Mouse (Mus musculus): ENCODE measurements around the gene Map3k13. TPM values are rescaled to one million over a fixed set of nuclear protein-coding genes. Genes with fewer than 3 reads are reported as not detected.
A peak's percentile ranks its signal among the peaks of the same experiment; 100 is the strongest.

The Map3k13 gene
- polyA plus RNA-seq (2016; fragmentation: Nextera tagmentation; extraction: Ambion mirVana) = 1.5 and 2.0 TPM in 2 replicates

DNA sequence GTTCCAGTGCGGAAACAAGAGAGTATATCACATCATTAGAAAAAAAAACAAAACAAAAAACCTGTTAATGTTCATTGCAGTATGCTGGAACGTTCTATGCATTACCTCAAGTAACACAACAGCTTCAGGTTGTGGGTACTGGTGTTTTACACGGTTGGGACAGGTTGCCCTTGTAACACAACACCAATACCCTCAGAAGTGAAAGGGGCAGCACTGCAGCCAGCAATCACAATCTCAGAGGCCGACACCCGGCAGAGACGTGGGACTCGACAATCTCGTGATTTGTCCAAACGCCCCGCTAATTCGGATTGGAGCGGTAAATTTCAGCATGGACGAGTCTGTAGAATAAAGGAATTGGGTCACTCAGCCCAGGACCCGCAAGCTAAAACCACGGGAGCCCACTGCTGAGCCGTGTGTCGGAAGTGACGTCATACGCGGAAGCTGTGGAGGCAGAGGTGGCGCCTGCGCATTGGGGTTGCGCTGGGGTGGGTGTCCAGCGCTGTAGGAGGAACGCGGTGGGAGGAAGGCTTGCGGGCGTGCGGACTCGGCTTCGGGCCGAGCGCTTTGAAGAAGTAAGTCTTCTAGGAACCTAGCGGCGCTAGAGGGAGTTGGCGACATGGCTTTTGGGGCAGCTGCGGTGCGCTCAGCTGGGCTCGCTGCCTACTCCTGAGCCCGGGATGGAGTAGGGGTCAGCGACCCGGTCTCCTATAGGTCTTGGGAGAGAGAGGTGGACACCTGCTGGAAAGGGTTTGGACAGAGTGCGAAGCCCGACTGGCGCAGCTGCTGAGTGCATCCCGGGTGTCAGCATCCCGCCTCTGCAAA is at the start of gene Map3k13:
Gene Map3k13, plus strand, starts transcription at position 472 of the 822 bp plus-strand sequence.
- Histone ChIP-seq H3K27me3 (no peaks in the 10 kb centered on the region), H3K9me3 (no peaks in the 10 kb centered on the region), H3K4me1 (0 out of 2 replicates have a peak, but pooled peaks cover 4% of the 10 kb centered on the region), H3K4me2 (replicated peaks) (peak within 1 kb of the TSS; percentile 70), H3K9ac (peak within 1 kb of the TSS; percentile 73), H3K27ac (peak within 1 kb of the TSS; percentile 78), H3K4me3 (peak within 1 kb of the TSS; percentile 68), H3K36me3 (peaks cover under 1% of the 10 kb centered on the region; the same call in 1 of the 2 replicates)
- 2% methylated on average over 47 of the region's 47 CpGs for WGBS
- ATAC-seq (ENCODE audit: insufficient number of reproducible peaks, insufficient read depth, low FRiP score, low TSS enrichment) = peak; percentile 97

DNA sequence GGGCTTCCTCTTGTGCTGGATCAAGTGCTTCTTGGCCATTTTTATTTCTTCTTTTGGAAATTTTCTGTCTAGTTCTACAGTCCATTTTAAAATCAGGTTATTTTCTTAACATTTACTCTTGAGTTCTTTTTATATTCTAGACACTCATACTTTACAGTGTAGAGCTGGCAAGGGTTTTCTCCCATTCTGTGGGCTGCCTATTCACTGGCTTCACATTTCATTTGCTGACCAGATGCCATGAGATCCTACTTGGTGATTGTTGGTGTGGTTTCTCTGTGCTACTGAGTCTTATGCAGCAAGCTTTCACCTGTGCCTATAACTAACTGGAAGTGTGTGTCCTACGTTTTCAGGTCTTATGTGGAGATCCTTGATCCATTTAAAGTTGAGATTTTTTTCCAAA is 35.7 kb upstream of the Map3k13 start:
- Histone ChIP-seq H3K27me3 (no peaks in the 10 kb centered on the region), H3K4me1 (no peaks in the 10 kb centered on the region), H3K4me3 (no peak overlapping the region), H3K9me3 (no peaks in the 10 kb centered on the region), H3K9ac (no peak overlapping the region), H3K36me3 (no peaks in the 10 kb centered on the region), H3K27ac (no peak overlapping the region), H3K4me2 (replicated peaks) (no peak overlapping the region)
- 83% methylated on average over 1 of the region's 1 CpGs for WGBS
- no peak for ATAC-seq (ENCODE audit: insufficient number of reproducible peaks, insufficient read depth, low FRiP score, low TSS enrichment)

GRCm38 (mm10) chr16:21768255-21768654 is 25.9 kb upstream of the Map3k13 start:
- H3K4me3 ChIP-seq = no peak overlapping the region
- H3K9me3 ChIP-seq = no peaks in the 10 kb centered on the region
- no peaks in the 10 kb centered on the region for H3K36me3 ChIP-seq
- H3K27me3 ChIP-seq = no peaks in the 10 kb centered on the region
- ATAC-seq (ENCODE audit: insufficient number of reproducible peaks, insufficient read depth, low FRiP score, low TSS enrichment) = no peak
- no peak overlapping the region for H3K9ac ChIP-seq
- WGBS = 77% methylated on average over 3 of the region's 3 CpGs
- H3K27ac ChIP-seq = no peak overlapping the region
- H3K4me2 ChIP-seq (replicated peaks) = no peak overlapping the region
- no peaks in the 10 kb centered on the region for H3K4me1 ChIP-seq

DNA sequence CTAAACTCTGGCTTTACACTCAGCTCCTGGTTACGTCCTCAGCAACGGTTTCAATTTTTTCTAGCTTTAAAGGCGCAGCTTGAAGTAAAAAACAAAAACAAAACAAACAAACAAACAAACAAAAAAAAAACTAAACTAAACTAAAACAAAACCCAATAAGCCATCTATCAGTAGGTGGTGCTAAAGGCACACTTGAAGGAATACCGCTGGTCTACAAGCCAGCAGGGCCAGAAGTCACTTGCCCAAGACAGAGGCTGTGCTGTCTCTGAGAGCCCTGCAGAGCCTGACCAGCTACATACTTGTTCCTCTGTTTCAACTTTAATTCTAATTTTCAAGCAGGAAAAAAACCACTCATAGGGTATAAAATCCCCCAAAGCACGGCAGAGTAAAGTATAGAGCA is 24.5 kb upstream of the Map3k13 start:
- H3K36me3 ChIP-seq = no peaks in the 10 kb centered on the region

DNA sequence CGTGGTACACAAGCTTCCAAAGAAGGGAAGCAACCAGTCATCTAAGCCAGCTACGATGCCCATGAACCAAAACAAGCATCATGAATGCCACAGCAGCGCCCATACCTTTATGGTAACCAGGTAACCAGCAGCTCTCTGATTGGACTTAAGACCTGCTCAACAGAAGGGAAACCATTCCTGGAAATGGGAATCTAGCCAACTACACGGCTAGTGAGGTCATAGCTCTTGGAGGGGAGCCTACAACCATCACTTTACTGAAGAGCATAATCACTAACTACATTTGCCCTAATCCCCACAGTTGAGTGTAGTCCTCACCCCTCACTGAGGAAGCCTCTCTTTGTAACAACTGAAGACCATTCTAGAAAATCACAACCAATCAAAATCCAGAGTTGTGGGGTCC is 19.4 kb upstream of the Map3k13 start:
- no peak overlapping the region for H3K27ac ChIP-seq
- no peak for ATAC-seq (ENCODE audit: insufficient number of reproducible peaks, insufficient read depth, low FRiP score, low TSS enrichment)
- 85% methylated on average over 4 of the region's 4 CpGs for WGBS
- H3K36me3 ChIP-seq = no peaks in the 10 kb centered on the region
- H3K9me3 ChIP-seq = no peaks in the 10 kb centered on the region
- no peak overlapping the region for H3K9ac ChIP-seq
- no peaks in the 10 kb centered on the region for H3K4me1 ChIP-seq
- no peak overlapping the region for H3K4me2 ChIP-seq (replicated peaks)
- no peaks in the 10 kb centered on the region for H3K27me3 ChIP-seq
- no peak overlapping the region for H3K4me3 ChIP-seq

More for the DNA sequence above, 24.5 kb upstream of the Map3k13 start:
- no peaks in the 10 kb centered on the region for H3K27me3 ChIP-seq
- H3K9ac ChIP-seq = no peak overlapping the region
- H3K4me3 ChIP-seq = no peak overlapping the region
- no peaks in the 10 kb centered on the region for H3K9me3 ChIP-seq
- H3K4me2 ChIP-seq (replicated peaks) = no peak overlapping the region
- H3K27ac ChIP-seq = no peak overlapping the region
- 76% methylated on average over 5 of the region's 5 CpGs for WGBS
- H3K4me1 ChIP-seq = no peaks in the 10 kb centered on the region
- ATAC-seq (ENCODE audit: insufficient number of reproducible peaks, insufficient read depth, low FRiP score, low TSS enrichment) = no peak

DNA sequence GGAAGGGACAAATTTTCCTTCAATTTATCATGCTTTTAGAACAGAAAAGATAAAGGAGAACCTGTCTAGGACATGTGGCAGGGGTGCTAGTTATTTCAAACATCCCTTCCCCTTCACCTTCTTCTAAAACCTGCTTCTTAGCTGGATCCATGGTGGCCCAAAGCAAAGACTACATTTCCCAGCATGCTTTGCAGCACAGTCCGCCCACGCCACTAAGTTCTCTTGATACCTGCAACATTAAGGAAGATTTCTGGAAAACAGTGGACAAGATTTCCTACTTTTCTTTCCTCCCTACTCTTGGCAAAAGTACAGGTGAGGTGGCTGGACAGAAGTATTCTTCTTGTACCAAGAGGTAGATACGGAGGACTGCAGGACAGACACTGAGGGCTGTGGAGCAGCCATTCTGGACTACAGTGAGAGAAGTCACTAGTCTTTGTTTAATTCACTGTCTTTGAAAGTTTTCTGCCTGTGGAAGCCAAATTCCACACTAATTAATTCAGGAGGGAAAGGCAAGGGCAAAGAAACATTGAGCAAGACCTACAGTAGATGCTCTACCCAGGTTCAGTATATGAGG is 15.8 kb upstream of the Map3k13 start:
- H3K4me3 ChIP-seq = peak overlapping the region; percentile 30
- no peaks in the 10 kb centered on the region for H3K9me3 ChIP-seq
- ATAC-seq (ENCODE audit: insufficient number of reproducible peaks, insufficient read depth, low FRiP score, low TSS enrichment) = no peak
- H3K4me1 ChIP-seq = no peaks in the 10 kb centered on the region
- no peak overlapping the region for H3K9ac ChIP-seq
- 43% methylated on average over 3 of the region's 3 CpGs for WGBS
- no peaks in the 10 kb centered on the region for H3K36me3 ChIP-seq
- H3K27me3 ChIP-seq = no peaks in the 10 kb centered on the region
- no peak overlapping the region for H3K27ac ChIP-seq
- 0 out of 2 replicates have a peak overlapping the region, but pooled peaks have one; percentile 20 for H3K4me2 ChIP-seq (replicated peaks)

DNA sequence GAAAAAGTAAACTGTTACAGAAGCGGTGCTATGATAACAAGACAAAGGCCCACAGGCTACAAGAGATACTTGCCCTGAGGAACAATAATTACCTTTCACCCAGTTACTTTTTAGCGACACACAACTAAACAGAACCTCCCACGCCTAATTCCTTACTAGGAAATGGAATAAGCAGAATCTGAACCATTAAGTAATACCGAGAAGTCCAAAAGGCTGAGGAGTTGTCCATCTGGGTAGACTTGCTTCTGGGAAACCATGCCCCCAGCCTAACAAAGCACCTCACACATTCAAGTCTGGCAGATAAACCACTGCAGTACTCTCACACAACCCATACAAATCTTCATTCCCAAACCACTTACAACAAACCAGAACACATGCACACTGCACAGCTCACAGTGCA is 15.0 kb upstream of the Map3k13 start:
- ATAC-seq (ENCODE audit: insufficient number of reproducible peaks, insufficient read depth, low FRiP score, low TSS enrichment) = no peak
- Histone ChIP-seq H3K4me2 (replicated peaks) (no peak overlapping the region), H3K4me3 (no peak overlapping the region), H3K27ac (no peak overlapping the region), H3K4me1 (no peaks in the 10 kb centered on the region), H3K9me3 (no peaks in the 10 kb centered on the region), H3K27me3 (no peaks in the 10 kb centered on the region), H3K36me3 (no peaks in the 10 kb centered on the region), H3K9ac (no peak overlapping the region)
- WGBS = 85% methylated on average over 4 of the region's 4 CpGs

- Histone ChIP-seq H3K4me3 (no peak overlapping the region), H3K4me2 (replicated peaks) (no peak overlapping the region), H3K36me3 (no peaks in the 10 kb centered on the region), H3K27me3 (no peaks in the 10 kb centered on the region), H3K9ac (no peak overlapping the region), H3K9me3 (no peaks in the 10 kb centered on the region), H3K4me1 (no peaks in the 10 kb centered on the region), H3K27ac (no peak overlapping the region)
- WGBS = 75% methylated on average over 3 of the region's 3 CpGs
- no peak for ATAC-seq (ENCODE audit: insufficient number of reproducible peaks, insufficient read depth, low FRiP score, low TSS enrichment)
These were observed 12.9 kb upstream of the Map3k13 start for GRCm38 (mm10) chr16:21781277-21781676.

DNA sequence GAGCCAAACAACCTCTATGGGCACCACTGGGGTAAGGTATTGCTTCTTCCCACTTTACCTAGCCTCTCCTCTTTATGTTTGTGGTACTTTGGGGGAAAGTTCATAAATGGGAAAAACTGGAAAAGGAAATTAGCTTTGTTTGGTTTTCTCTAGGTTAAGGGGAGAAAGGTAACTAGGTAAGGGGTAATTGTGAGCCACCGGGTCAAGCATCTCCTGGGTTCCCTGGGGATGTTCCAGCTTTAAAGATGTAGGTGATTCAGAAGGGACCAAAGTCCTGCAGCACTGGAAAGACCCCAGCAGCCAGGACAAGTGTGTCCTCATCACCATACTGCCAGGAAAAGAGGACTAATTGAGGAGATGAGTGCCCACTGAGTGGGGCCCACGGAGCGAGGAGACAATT is 12.3 kb upstream of the Map3k13 start:
- Histone ChIP-seq H3K27me3 (no peaks in the 10 kb centered on the region), H3K36me3 (no peaks in the 10 kb centered on the region), H3K4me2 (replicated peaks) (no peak overlapping the region), H3K9me3 (no peaks in the 10 kb centered on the region), H3K4me3 (no peak overlapping the region), H3K9ac (no peak overlapping the region), H3K4me1 (no peaks in the 10 kb centered on the region), H3K27ac (no peak overlapping the region)
- ATAC-seq (ENCODE audit: insufficient number of reproducible peaks, insufficient read depth, low FRiP score, low TSS enrichment) = no peak
- WGBS = 87% methylated on average over 3 of the region's 3 CpGs

DNA sequence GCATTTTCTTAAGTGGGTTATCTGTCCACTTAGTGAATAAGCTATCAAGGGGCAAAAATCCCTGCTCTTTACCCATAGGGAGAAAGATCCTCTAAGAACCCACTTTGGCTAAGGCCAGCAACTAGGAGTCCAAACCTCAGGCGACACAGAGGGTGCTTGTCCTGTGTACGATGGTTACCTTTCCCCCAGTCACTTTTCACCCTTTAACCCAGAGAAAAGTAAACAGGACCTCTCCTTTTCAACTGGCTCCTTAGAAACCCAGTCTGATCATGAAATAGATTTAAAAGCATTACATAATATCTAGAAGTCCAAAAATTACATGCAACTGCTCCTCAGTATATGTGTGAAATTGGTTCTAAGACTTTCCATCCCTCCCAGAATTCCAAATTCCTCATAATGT is 11.3 kb upstream of the Map3k13 start:
- no peak for ATAC-seq (ENCODE audit: insufficient number of reproducible peaks, insufficient read depth, low FRiP score, low TSS enrichment)
- Histone ChIP-seq H3K4me2 (replicated peaks) (no peak overlapping the region), H3K9ac (no peak overlapping the region), H3K27me3 (no peaks in the 10 kb centered on the region), H3K36me3 (no peaks in the 10 kb centered on the region), H3K4me3 (no peak overlapping the region), H3K4me1 (no peaks in the 10 kb centered on the region), H3K27ac (no peak overlapping the region), H3K9me3 (no peaks in the 10 kb centered on the region)
- WGBS = 62% methylated on average over 2 of the region's 2 CpGs

DNA sequence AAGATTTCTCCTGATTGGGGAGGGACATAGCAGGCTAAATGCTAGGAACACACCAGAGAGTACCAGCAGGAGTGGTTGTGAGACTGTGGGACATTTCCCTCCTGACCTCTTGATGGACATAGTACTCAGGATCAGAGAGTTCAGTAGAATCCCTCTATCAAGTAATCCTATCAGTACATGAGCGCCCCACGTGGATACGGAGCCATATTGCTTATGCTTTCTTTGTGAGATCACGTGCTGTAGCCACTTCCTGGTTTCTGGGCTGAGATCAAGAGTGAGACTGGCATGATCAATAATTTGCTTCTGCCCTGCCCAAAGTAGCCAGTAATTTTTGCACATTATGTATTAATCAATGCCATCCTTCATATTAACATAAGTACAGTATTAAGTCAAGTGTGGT is 9.1 kb upstream of the Map3k13 start:
- Histone ChIP-seq H3K9ac (no peak overlapping the region), H3K36me3 (no peaks in the 10 kb centered on the region), H3K4me1 (no peaks in the 10 kb centered on the region), H3K4me3 (no peak overlapping the region), H3K4me2 (replicated peaks) (no peak overlapping the region), H3K27me3 (no peaks in the 10 kb centered on the region), H3K9me3 (no peaks in the 10 kb centered on the region), H3K27ac (no peak overlapping the region)
- 70% methylated on average over 4 of the region's 4 CpGs for WGBS
- ATAC-seq (ENCODE audit: insufficient number of reproducible peaks, insufficient read depth, low FRiP score, low TSS enrichment) = no peak

GRCm38 (mm10) chr16:21786317-21786716 is 7.8 kb upstream of the Map3k13 start:
- Histone ChIP-seq H3K9me3 (no peaks in the 10 kb centered on the region), H3K27me3 (no peaks in the 10 kb centered on the region), H3K36me3 (no peaks in the 10 kb centered on the region), H3K4me1 (no peaks in the 10 kb centered on the region), H3K27ac (no peak overlapping the region), H3K9ac (no peak overlapping the region), H3K4me2 (replicated peaks) (no peak overlapping the region), H3K4me3 (no peak overlapping the region)
- no peak for ATAC-seq (ENCODE audit: insufficient number of reproducible peaks, insufficient read depth, low FRiP score, low TSS enrichment)
- 88% methylated on average over 8 of the region's 8 CpGs for WGBS
